Mouse (Mus musculus): ENCODE measurements at regions not wholly inside any gene's neighbourhood (a gene's known extent, or its start where the extent isn't known, plus 50 kb on each side); places are given as distances from the start of the nearest gene placed in this dataset.

- no peak for DNase-seq (ENCODE audit: low spot score in 2 of 2)
Measured at GRCm38 (mm10) chr3:144255596-144256550, 50.9 kb upstream of the Lmo4 start.

Measured in layer of hippocampus, adult 18-20 months (tissue).